Mouse (Mus musculus): Measurements from ENCODE around the gene Cyb5d2.

- no peak for TF ChIP-seq CTCF (IDR thresholded peaks at IDR 0.05; ENCODE audit: low read depth)
- no peak for TF ChIP-seq EP300 (optimal IDR thresholded peaks at IDR 0.05)
Measured at GRCm38 (mm10) chr11:72767716-72768115, 28.2 kb downstream of the Cyb5d2 start.
